Mouse (Mus musculus): ENCODE measurements at regions not wholly inside any gene's neighbourhood (a gene's known extent, or its start where the extent isn't known, plus 50 kb on each side); places are given as distances from the start of the nearest gene placed in this dataset.

DNA sequence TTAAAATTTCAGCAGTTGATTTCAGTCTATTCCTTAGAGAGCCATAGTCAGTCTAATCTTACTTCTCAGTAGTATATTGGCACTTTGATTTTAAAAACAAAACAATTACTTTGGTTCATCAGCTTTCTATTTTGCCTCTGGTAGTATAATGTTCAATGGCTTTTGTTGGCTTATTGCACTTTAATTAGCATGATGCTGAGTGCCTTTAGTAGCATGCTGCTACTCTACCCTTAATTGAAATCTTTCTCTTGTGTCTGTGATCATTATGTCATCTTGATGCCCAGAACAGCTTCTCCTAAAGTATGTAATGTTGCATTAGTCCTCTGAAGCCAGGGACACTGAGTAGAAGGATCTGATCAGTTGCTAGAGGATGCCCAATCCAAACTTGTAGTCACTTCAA is 330.7 kb downstream of the 1700008P02Rik start:
- Histone ChIP-seq H3K27ac (ENCODE audit: control insufficient read depth, low read depth, low read length) (no peak overlapping the region), H3K79me2 (ENCODE audit: control insufficient read depth, insufficient read depth, low read length, poor library complexity) (no peaks in the 10 kb centered on the region), H3K36me3 (ENCODE audit: control insufficient read depth in 1 of 2, insufficient read depth in 2 of 2, low read length in 2 of 2) (no peaks in the 10 kb centered on the region), H3K9me3 (replicated peaks; ENCODE audit: insufficient read depth, low read length) (no peaks in the 10 kb centered on the region), H3K4me3 (ENCODE audit: control insufficient read depth in 1 of 2, insufficient read depth in 1 of 2, low read depth in 2 of 2, low read length in 2 of 2) (no peak overlapping the region), H3K9ac (ENCODE audit: control insufficient read depth, low read depth, low read length, poor library complexity, severe bottlenecking) (no peak overlapping the region), H3K27me3 (ENCODE audit: control insufficient read depth in 1 of 2, insufficient read depth in 2 of 2, low read length in 2 of 2) (no peaks in the 10 kb centered on the region), H3K4me1 (ENCODE audit: control insufficient read depth in 1 of 2, insufficient read depth in 2 of 2, low read length in 2 of 2) (no peaks in the 10 kb centered on the region)
- no peak for DNase-seq (ENCODE audit: low read depth, low spot score)
- TF ChIP-seq GABPA (IDR thresholded peaks at IDR 0.05; ENCODE audit: low read depth, low read length) = no peak

DNA sequence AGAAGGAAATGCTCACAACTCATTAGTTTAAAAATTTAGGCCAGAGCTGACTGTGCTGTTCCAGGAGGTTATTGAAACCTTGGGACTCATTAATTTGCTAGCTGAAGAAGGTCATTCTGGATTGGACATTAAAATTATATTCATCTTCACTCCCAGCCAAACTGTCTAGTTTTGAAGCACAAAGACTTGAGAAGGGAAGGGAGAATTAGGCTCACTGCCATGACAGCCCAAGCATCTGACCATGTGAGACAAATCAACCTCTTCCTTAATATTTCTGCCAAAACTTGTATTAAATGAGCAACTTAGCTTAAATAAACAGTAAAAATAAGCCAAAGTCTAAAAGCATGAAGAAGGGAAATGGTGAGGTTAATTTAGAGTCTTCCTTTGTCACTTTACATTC is 339.6 kb downstream of the 1700008P02Rik start:
- Histone ChIP-seq H3K9ac (ENCODE audit: control insufficient read depth, low read depth, low read length, poor library complexity, severe bottlenecking) (no peak overlapping the region), H3K4me1 (ENCODE audit: control insufficient read depth in 1 of 2, insufficient read depth in 2 of 2, low read length in 2 of 2) (no peaks in the 10 kb centered on the region), H3K36me3 (ENCODE audit: control insufficient read depth in 1 of 2, insufficient read depth in 2 of 2, low read length in 2 of 2) (no peaks in the 10 kb centered on the region), H3K79me2 (ENCODE audit: control insufficient read depth, insufficient read depth, low read length, poor library complexity) (no peaks in the 10 kb centered on the region), H3K27me3 (ENCODE audit: control insufficient read depth in 1 of 2, insufficient read depth in 2 of 2, low read length in 2 of 2) (no peaks in the 10 kb centered on the region), H3K27ac (ENCODE audit: control insufficient read depth, low read depth, low read length) (no peak overlapping the region), H3K9me3 (replicated peaks; ENCODE audit: insufficient read depth, low read length) (no peaks in the 10 kb centered on the region), H3K4me3 (ENCODE audit: control insufficient read depth in 1 of 2, insufficient read depth in 1 of 2, low read depth in 2 of 2, low read length in 2 of 2) (no peak overlapping the region)
- DNase-seq (ENCODE audit: low read depth, low spot score) = no peak
- TF ChIP-seq USF2 (IDR thresholded peaks at IDR 0.05; ENCODE audit: borderline replicate concordance in 1 of 2, insufficient read depth in 1 of 2, low read depth in 1 of 2, low read length in 2 of 2) (no peak), POLR2A (IDR thresholded peaks at IDR 0.05; ENCODE audit: control insufficient read depth in 1 of 2, insufficient read depth in 1 of 2, low read depth in 1 of 2, low read length in 2 of 2, poor library complexity in 1 of 2) (no peak), MAZ (IDR thresholded peaks at IDR 0.05; ENCODE audit: low read depth, low read length) (no peak), SIN3A (IDR thresholded peaks at IDR 0.05; ENCODE audit: low read length) (no peak)
